22 mouse cellular contexts compared by ENCODE assay signal in genomic region chr16:62650856-62651255, GRCm38 (mm10).
DNase-seq lines count a peak whose midpoint lies in the region; ATAC-seq and TF ChIP-seq lines count a peak whose summit lies in the region.
"Had no signal": no experiment of that assay in that cellular context is flagged by ENCODE, and none has a peak within 500 bp of the region (broad histone marks: within the 10 kb centered on the region; RNA-seq: fewer than 3 reads in every experiment).

No protein-coding gene starts in this region.

- no peak for ATAC-seq in heart, embryonic 12.5 days (ENCODE audit: insufficient number of reproducible peaks, low FRiP score)
- ATAC-seq: activated CD4-positive, CD25-positive, alpha-beta regulatory T cell, adult 4 months; CD4-positive, CD25-positive, alpha-beta regulatory T cell, adult 4 months; forebrain, embryonic 13.5 days had no signal

- DNase-seq in layer of hippocampus, adult 11-12 months (ENCODE audit: low spot score) = peak; percentile 25
- DNase-seq in layer of hippocampus, adult 9-10 months (ENCODE audit: low spot score) = no peak
- peak; percentile 45 for DNase-seq in brain, adult 2 months (ENCODE audit: low read depth, low spot score)
- peak; percentile 59 for DNase-seq in brain, embryonic 14.5 days (ENCODE audit: low read depth)
- no peak for DNase-seq in MN1 (ENCODE audit: low spot score)
- DNase-seq: adrenal gland, adult 8-10 months; adrenal gland, postnatal 25 days; cerebellum, adult 11 months; cerebellum, adult 2 months; cerebellum, adult 9-11 months; cerebellum, postnatal 25 days; gastrocnemius, postnatal 25 days; heart, adult 2 months had no signal

- no peak for TF ChIP-seq CTCF in brain, embryonic 14.5 days (IDR thresholded peaks at IDR 0.05; ENCODE audit: borderline replicate concordance, extremely low read depth, insufficient read depth, insufficient read length)

- H3K4me2 ChIP-seq in heart, embryonic 12.5 days = no peak overlapping the region
- H3K4me2 ChIP-seq: embryonic facial prominence, embryonic 12.5 days; embryonic facial prominence, embryonic 15.5 days; forebrain, embryonic 13.5 days; hindbrain, embryonic 12.5 days; hindbrain, embryonic 15.5 days had no signal

- H3K9ac ChIP-seq in heart, embryonic 12.5 days = no peak overlapping the region
- H3K9ac ChIP-seq: embryonic facial prominence, embryonic 12.5 days; embryonic facial prominence, embryonic 15.5 days; forebrain, embryonic 13.5 days; hindbrain, embryonic 12.5 days; hindbrain, embryonic 15.5 days had no signal

- H3K36me3 ChIP-seq in heart, embryonic 12.5 days = no peaks in the 10 kb centered on the region
- H3K36me3 ChIP-seq: embryonic facial prominence, embryonic 12.5 days; embryonic facial prominence, embryonic 15.5 days; heart, embryonic 10.5 days; hindbrain, embryonic 12.5 days; hindbrain, embryonic 15.5 days had no signal

- TF ChIP-seq POLR2A in brain, embryonic 14.5 days (IDR thresholded peaks at IDR 0.05; ENCODE audit: borderline replicate concordance, extremely low read depth, insufficient read depth, insufficient read length, poor library complexity, severe bottlenecking) = no peak

- no peak overlapping the region for H3K27ac ChIP-seq in heart, embryonic 12.5 days (ENCODE audit: poor library complexity, severe bottlenecking)
- H3K27ac ChIP-seq: embryonic facial prominence, embryonic 12.5 days; embryonic facial prominence, embryonic 15.5 days; forebrain, embryonic 13.5 days; heart, adult 2 months; heart, embryonic 10.5 days; hindbrain, embryonic 12.5 days; hindbrain, embryonic 15.5 days had no signal

- no peaks in the 10 kb centered on the region for H3K4me1 ChIP-seq in heart, embryonic 12.5 days (replicated peaks)
- H3K4me1 ChIP-seq: embryonic facial prominence, embryonic 12.5 days; embryonic facial prominence, embryonic 15.5 days; heart, embryonic 10.5 days had no signal

- WGBS in heart, embryonic 12.5 days = 79% methylated on average over 7 of the region's 7 CpGs

- no peaks in the 10 kb centered on the region for H3K9me3 ChIP-seq in heart, embryonic 12.5 days (replicated peaks)
- H3K9me3 ChIP-seq: embryonic facial prominence, embryonic 12.5 days; embryonic facial prominence, embryonic 15.5 days; forebrain, embryonic 13.5 days; heart, embryonic 10.5 days; hindbrain, embryonic 12.5 days; hindbrain, embryonic 15.5 days had no signal

- H3K4me3 ChIP-seq in heart, embryonic 12.5 days = no peak overlapping the region
- H3K4me3 ChIP-seq: embryonic facial prominence, embryonic 12.5 days; embryonic facial prominence, embryonic 15.5 days; forebrain, embryonic 13.5 days; heart, adult 2 months; heart, embryonic 10.5 days; hindbrain, embryonic 12.5 days; hindbrain, embryonic 15.5 days had no signal

- no peaks in the 10 kb centered on the region for H3K27me3 ChIP-seq in heart, embryonic 12.5 days (replicated peaks)
- H3K27me3 ChIP-seq: embryonic facial prominence, embryonic 12.5 days; embryonic facial prominence, embryonic 15.5 days; forebrain, embryonic 13.5 days; hindbrain, embryonic 15.5 days had no signal

Comparison
In these comparisons a context has a peak if more than half of its experiments do, and no peak if none do; other contexts are left out.
1. DNase-seq: peak in layer of hippocampus, adult 11-12 months (single experiment), brain, adult 2 months (single experiment) and brain, embryonic 14.5 days (single experiment); none in layer of hippocampus, adult 9-10 months (single experiment) and MN1 (single experiment).